Mouse (Mus musculus): ENCODE measurements at regions not wholly inside any gene's neighbourhood (a gene's known extent, or its start where the extent isn't known, plus 50 kb on each side); places are given as distances from the start of the nearest gene placed in this dataset.
A peak's percentile ranks its signal among the peaks of the same experiment; 100 is the strongest.
"Not testable (repeated sequence)": the region's sequence is repeated elsewhere in the genome, so short reads cannot be mapped to it uniquely, and the experiment has no call there.

DNA sequence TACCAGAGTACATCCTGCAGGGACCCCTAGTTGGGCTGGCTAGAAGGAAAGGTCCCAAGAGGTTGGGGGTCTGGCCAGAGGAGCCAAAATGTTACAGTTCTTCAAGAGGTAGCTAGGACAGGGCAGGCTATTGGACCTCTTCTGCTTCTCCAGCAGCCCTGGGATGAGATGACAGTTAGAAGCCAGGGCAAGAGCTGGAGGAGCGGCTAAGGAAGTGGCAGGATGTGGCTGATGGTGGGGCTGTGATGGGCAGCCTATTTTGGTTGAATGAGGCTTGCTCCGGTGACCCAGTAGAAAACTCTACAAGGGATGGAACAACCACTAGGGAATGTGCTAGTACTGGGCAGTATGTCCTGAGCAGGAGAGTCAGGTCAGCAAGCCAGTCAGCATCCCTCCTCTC is 82.8 kb downstream of the Ddx11 start:
- no peak for DNase-seq (ENCODE audit: low spot score)

DNA sequence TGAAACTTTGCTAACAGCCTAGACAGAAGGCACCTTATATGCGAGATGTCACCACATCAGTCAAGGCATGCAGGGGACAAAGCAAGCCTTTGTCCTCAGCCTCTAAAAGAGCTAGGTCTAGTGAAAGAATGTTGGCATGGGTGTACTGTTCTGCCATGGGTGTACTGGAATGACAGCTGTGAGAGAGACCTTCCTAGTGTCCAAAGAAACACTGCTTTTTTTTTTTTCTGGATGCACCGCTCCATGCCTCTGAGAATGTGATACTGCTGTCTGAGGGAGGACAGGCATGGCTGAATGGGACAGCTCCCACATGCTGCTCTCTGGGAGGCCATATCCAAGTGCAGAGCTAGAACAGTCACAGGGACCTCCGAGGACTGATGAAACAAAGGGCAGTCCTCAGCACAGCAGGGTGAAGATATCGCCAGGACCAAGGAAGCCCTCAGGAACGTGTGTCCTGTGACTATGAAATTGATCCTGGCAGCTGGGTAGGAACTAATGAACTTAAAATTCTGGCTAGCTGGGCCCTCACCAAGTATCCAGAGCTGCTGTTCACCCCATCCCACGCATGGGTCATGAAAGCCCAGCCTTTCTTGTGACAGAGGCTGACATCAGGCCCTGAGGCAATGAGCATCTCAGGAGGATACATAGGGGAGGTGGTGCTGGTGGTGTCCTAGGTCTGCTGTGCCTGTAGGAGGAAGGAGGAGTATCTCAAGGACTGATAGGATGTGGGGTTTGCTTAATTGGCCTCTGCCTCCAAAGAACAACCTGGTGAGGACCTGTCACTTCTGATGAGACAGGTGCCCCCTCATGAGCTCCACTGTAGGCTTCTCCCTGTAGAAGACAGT is 84.6 kb downstream of the Ddx11 start:
- DNase-seq (ENCODE audit: low spot score), result not testable (repeated sequence)

DNA sequence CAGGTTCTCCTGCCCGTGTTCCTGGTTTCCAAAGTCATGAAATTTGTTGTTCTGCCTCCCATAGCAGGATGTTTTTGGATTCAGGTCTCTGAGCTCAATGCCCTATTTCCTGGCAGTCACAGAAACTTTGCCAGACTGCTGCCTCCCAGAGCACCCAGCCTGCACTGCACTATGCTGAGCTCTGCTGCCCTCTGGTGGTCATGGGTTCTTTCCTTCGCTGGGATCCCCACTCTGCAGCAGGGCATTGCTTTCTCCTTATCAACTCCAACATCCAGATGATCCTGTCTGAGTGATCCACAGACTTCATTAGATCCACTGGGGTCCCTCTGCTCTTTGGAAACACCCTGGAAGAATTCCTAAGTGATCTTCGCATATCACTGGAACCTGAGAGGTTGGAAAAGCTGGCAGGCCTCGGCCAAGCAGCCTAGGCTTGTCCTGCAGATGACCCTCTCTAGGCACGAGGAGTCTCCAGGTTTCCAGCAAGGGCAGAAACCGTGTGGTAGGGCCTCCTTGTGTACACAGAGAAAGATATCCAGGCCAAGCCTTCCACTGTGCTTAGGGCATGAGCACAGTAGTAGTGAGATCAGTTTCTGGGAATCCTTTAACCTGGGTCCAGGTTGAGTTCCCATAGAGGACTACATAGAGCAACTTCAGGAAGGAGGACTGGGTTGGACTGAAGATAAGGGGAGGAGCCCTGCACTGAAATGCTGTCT is 85.6 kb downstream of the Ddx11 start:
- DNase-seq (ENCODE audit: low spot score), result not testable (repeated sequence)

DNA sequence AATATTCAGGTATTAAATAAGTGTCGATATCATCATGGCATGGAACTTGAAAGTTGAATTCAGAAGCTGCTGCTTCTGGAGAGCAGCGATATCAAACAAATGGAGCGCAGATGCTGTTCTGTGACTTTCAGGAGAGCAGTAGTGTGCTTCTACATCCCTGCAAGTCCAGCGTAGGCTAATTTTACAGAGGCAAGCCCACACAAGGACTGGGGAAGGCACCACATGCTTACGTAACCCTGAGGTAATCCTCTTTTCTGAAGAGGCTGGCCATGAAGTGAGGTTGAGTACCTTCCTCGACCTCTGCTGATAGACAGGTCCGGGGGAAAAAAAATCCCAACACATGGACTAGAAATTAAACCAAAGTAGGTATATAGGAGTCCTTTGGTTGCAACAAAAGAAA is 88.2 kb downstream of the Ddx11 start:
- no peak for DNase-seq (ENCODE audit: low spot score)

DNA sequence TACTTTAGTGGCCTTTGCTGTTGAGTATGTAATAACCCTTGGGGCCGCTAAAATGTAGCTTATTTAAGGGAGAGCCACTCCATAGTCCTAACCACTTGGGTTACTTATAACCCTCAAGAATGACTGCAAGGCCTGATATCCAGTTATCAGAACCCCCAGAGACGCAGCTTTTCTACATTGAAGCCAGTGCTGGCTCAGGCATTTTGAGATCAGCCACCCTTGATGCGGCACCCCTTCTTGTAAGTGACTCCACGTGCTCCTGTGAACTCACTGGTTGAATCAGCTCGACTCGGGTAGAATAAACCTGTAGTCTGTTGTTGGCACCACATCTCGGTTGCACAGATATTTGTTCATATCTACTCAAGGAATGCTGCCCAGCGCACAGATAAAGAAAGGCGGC is 89.3 kb downstream of the Ddx11 start:
- DNase-seq (ENCODE audit: low spot score), result peak; percentile 26

DNA sequence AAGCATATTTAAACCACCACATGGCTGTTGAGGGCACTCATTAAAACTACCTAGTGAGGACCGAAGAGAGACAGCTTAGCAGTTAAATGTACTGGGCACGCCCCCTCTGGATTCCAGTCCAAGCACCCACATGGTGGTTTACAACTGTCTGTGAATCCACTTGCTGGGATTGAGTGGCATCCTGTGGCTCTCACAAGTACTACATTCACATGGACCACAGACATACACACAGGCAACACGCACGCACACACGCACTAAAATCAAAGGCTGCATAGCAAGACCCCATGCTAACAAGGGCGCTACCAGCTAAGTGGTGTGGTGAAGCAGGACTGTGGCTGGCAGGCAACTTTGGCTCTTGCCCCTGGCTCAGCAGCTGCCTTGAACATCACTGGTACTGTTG is 95.0 kb downstream of the Ddx11 start:
- no peak for DNase-seq (ENCODE audit: low spot score)

DNA sequence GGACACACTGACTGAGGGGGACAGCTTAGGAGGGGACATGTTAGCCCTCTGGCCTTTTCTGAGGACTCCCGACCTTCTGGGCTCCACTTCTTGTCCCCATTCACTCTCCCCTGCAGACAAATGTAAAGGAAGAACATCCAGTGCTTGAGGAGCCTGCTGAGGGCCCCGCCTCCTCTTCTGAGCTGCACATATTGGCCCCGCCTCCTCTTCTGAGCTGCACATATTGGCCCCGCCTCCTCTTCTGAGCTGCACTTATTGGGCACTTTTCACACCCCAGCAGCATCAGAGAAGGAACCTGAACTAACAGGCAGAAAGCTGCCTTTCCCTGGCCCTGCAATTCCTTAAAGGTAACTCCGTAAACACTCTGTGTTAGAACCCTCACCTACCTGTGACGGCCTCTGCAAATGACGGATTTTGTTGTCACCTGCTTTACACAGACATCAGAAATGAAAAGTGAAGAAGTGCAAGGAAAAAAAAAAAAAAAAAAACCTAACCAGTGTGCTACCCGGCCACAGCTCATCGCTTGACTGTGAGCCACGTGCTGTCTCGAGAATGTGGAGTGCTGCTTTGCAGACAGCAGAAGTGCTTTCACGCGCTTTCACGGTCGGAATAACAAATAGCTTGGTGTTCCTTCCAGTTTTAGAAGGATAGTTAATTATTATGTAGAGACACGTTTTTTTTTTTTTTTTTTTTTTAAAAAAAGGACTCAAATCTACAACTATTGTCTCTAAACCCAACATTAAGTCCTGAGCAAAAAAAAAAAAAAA is 96.5 kb downstream of the Ddx11 start:
- DNase-seq (ENCODE audit: low spot score), result no peak

DNA sequence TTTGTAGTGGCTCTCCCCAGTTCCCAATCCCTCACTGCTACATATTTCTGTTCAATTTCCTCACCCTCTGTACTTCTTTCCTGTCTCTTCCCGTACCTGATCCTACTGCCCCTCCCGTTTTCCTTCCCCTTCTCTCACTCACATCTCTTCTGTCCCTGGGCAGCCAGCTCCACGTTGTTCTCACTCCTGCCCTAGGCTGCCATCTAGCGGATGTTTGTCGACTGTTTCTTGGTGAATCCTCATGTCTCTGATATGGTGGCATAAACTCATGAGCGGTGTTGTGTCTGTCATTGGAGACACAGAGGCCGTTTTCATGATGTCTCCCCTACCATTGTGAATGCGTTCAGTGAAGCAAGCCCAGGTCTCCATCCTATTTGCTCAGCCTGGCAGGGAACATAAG is 97.9 kb downstream of the Ddx11 start:
- DNase-seq (ENCODE audit: low spot score), result peak; percentile 49

DNA sequence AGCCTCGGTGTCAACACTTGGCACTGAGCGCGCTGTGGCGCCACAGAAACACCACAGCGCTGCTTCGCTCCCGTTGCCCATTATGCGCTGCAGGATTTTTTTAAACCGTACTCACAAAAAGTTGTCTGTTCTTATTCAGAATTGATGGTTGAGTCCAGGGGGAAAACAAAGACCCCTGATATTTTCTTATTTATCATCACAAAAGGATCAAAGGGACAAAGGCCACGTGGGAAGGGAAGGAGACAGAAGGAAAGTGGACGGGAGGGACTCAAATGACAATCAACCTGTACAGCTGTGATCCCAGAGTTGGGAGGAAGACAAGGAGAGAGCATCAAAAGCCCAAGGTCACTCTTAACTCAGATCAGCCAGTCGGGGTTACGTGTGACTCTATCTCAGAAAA is 100.4 kb downstream of the Ddx11 start:
- DNase-seq (ENCODE audit: low spot score), result no peak

DNA sequence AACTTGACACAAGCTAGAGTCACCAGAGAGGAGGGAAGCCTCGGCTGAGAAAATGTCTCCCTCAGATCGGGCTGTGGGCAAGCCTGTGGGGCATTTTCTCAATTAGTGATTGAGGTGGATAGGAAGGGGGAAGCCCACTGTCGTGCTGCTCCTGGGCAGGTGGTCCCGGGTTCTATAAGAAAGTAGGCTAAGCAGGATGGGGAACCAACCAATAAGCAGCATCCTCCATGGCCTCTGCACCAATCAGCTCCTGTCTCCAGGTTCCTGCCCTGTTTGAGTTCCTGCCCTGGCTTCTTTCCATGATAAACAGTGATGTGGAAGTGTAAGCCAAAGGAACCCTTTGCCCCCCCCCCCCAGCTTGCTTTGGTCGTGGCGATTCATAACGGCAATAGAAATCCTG is 100.9 kb downstream of the Ddx11 start:
- no peak for DNase-seq (ENCODE audit: low spot score)

DNA sequence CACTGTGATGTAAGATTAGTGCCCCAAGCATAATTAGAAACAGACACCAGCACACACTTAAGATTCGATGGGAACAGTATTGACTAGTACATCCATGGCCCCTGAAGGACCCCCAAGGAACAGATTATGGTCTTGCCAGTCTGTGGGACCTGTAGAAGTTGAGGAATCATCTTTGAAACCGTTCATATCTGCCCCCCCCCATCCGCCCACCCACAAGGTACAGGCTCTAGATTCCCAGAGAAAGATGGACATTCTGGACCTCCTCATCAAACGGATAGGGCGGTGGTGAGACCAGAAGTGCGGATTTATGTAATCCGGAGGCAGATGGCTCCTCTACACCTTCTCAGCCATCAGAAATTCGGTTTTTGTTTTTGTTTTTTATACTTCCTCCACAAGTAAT is 109.1 kb downstream of the Ddx11 start:
- no peak for DNase-seq (ENCODE audit: low spot score)

DNA sequence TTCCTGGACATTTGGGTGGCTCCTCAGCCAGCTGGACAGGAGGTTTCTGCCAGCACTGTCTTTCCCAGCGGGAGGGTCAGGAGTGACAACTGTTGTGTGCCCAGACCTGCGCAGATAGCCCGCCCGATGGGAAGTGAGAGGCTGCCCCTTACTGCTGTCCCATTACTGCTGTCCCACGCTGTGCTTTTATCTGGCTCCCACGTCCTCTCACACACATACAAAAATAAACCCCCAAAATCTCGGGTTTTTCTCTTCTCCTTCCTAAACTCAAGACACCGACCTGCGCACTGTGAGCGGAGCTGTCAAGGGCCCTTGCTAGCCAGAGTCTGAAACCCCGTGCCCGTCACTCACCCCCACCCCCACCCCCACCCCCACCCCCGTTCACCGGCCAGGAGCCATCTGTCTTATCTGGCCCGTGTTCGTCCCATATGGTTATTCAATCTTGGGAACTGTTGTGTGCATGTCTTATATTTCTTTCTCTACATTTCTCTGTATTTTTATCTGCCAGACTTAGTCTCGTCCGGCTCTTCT is 109.6 kb downstream of the Ddx11 start:
- DNase-seq (ENCODE audit: low spot score), result no peak

DNA sequence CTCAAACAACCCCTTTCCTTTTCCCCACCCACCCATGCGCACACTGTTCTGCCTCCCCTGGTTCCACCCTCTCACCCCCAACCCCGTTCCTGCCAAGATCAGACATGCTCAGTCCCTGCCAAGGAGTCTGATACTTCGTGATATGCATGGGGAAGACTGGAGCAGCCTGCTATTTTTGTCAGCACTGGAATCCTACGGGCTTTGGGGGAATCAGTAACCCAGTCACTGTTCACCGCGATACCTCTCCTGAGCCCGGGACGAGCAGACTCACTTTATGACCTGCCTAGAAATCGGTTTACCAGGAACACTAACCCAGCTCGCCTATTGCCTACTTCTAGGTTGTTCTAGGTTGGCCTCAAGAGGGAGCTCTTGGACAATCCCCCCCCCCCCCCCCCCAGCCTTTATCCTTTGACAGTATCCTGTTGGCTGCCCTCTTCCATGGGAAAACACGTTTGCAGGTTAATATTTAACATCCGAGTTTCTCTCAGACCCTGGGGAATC is 110.2 kb downstream of the Ddx11 start:
- no peak for DNase-seq (ENCODE audit: low spot score)

DNA sequence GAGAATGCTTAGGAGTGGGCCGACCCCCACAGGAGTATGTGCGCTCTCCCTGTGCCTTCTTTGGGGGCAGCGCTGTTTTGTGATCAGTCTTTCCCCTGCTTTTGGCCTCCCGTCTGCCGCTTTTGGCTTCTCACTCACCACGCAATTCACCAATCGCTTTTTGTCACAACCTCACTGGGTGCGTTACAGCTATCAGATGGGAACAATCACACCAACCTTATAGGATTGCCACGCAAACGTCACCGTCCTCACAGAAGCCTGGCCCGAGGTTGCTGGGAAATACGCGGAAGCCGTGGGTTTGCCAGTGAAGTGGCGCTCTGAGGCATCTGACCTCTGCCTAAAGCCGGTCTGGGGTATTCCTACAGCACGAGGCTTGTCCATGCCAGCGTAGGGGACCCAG is 111.1 kb downstream of the Ddx11 start:
- DNase-seq (ENCODE audit: low spot score), result no peak

DNA sequence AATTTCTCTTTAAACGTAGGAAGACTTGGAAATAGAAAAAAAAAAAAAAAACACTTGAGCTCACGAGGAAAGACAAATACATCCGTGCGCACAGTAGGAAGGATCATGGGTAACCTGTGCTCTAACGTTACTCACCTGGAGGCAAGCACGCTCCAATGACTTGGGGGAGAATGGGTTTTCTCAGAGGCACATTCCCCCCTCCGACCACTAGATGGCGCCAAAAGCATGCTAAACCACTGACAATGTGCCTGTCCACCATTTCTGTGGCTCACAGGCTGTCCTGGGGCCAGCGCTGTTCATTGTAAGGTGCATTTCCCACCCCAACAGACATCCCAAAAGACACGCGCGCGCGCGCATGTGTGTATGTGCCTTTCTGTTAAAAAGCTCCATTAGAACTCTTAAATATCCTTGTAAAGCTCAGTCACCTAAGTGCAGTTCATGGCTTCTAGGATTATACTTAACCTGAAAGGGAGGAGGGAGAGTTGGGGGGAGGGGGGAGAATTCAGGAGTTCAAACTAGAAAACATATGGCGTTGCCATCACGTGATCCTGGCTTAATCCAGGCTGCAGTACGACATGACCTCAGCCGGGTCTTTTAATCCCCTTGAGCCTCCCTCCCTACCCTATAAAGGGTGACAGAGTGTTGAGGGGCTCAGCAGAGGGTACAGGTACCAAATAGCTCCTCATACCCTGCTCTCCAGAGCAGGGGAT is 111.9 kb downstream of the Ddx11 start:
- DNase-seq (ENCODE audit: low spot score), result peak; percentile 63

DNA sequence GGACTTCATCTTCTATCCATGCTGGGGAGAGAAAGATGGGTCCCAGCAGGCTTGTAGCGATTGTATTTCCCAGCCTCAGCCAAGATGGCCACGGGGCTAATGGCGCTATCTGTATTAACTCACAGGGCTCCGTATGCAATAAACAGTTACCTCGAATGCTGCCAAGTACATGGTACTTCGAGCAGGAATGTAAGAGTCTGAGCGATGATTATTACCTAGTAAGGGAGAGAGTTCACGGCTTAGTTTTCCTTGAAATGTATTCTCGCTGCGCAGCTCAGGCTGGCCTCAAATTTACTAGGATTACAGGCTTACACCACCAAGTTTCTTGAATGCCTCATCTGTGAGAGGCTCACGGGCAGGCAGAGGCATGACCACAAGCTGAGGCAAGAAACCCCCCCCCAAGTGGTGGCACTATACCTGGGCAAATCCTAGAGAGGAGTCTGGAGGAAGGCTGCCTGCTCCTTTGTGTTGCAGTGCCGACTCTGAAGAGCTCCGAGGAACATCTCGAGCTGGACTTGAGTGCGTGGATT is 112.6 kb downstream of the Ddx11 start:
- DNase-seq (ENCODE audit: low spot score), result no peak

DNA sequence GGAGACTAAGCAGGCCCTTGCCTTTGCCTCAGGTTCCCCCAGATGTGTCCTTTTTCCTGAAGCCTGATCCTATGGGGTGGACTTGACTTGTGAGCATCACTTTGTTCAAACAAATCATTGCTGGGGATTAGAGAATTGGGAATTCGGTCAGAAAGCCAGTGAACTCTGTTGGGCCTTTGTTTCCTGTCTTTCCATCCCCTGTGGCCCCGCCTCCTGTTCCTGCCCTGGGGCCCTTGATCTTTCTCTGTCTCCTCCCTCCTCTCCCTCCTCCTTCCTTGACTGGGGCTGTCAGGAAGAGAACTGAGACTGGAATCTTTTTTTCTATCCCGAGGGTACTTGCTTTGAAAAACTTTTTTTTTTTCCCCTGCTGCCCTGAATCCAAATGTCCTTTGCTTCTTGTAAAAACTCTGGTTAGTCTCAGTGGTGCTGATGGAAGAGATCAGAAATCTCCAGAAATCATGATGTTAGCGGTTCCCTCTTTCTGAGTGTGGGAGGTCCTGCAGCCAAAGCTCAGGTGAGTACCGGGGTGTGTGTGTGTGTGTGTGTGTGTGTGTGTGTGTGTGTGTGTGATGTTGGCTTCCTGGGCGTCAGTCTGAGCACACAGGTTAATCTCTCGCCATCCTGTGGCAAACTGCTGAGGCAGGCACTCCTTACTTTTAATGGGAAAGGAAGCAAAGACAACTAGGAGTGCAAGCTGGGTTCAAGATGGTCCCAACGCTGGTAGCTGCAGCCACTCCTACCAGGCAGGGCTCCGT is 118.7 kb downstream of the Ddx11 start:
- no peak for DNase-seq (ENCODE audit: low spot score)

DNA sequence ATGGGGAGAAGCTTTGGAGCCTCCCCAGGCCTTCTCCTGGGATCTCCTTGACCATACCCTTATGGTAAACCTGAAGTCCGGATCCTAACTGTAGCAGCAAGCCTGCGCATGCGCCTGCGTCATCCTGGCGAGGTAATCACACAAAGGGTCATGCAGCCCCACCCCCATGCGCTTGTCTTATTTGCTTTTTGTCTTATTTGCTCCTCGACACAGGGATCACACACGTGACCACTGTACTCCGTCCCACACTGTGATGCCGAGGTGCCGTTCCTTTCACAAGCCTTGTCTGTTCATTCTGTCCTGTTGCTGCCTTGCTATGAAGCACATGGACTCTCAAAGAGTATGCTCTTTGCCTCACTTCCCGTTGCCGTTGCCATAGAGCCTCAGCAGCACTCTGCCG is 120.9 kb downstream of the Ddx11 start:
- no peak for DNase-seq (ENCODE audit: low spot score)

DNA sequence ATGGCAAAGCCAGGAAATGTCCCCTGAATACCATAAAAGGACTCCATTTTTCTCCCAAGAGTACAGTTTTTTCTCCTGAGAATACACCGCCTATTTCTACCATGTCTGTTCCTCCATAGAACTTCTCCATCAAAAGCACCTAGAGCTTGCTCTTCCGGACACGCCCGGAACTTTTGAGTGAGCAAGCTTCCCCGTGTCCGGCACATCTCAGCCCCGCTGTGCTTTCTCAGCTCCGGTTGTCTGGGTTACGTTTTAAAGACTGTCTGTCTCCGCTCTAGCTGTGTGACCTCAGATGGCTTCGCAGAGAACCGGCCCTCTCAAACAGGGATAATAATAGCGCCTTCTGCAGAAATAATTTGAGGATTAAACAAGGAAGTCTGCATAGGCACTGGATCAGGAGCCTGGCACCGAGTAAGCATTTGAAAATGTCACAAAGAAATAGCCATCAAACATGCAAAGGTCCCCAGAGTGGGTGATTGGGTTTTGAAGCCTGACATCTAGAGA is 122.8 kb downstream of the Ddx11 start:
- no peak for DNase-seq (ENCODE audit: low spot score)

DNA sequence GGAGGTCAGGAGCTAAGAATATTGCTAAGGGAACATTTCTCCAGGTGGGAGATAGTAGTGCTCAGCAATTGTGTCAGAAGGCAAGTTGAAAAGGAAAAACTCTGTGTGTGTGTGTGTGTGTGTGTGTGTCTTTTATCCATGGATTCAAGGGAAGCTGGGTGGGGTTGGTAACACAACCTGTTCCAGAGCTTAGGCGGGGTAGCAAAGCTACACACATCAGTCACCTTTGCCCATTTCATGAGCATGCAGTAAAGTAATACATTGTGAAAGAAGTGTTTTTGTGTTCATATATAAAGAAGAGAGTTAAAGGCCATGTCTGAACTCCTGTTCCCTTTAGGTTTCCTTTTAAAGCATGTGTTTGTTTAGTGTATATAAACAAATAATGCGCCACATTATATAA is 128.2 kb downstream of the Ddx11 start:
- DNase-seq (ENCODE audit: low spot score), result no peak

DNA sequence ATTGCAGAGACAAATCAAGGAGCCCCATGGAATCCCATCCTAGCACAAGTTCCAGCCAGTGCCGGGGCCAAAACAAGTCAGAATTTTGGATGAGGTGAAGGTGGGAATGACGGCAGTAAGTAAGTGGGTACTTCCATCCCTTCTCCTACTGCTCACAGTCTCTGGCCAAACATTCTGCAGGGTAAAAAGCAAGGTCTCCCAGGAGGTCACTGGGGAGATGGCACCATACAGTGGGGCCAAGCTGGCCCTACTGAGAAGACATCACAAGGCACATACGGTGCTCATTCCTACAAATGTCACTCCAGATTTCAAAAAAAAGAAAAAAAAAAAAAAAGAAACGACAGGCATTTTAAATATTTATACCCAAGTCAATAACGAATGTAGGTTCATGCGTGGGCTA is 129.6 kb downstream of the Ddx11 start:
- no peak for DNase-seq (ENCODE audit: low spot score)
